Mouse (Mus musculus) liver, embryonic 11.5 days (tissue): ENCODE results near the gene Evx1. TPM values are rescaled to one million over a fixed set of nuclear protein-coding genes. Genes with fewer than 3 reads are reported as not detected.
"Not testable (repeated sequence)": the region's sequence is repeated elsewhere in the genome, so short reads cannot be mapped to it uniquely, and the experiment has no call there.

Source experiments
- ATAC-seq: fragments of 200-750 bp; cut with Nextera tagmentation; replicated peaks from 2 replicates; pipeline ENCODE4 v1.8.0; 2017; ENCODE audit warnings: moderate number of reproducible peaks, mild to moderate bottlenecking, moderate TSS enrichment, moderate library complexity; ENCODE audit not compliant: low FRiP score
- DNase-seq: peaks from one replicate; pipeline ENCODE4 v3.0.0-alpha.2; 2017; ENCODE audit warnings: low spot score
- H3K27ac ChIP-seq: fragments of 300-500 bp; sonication (generic); 2 replicates; pipeline ENCODE4 v1.5.1; 2014; ENCODE audit warnings: mild to moderate bottlenecking, low read depth, low read length, control low read depth
- H3K27me3 ChIP-seq: fragments of 300-500 bp; sonication (generic); replicated peaks from 2 replicates; pipeline ENCODE4 v1.6.1; 2014; ENCODE audit warnings: low read length, mixed read lengths; ENCODE audit not compliant: control insufficient read depth, insufficient read depth
- H3K36me3 ChIP-seq: fragments of 300-500 bp; sonication (generic); 2 replicates; pipeline ENCODE4 v1.6.1; 2014; ENCODE audit warnings: mild to moderate bottlenecking, low read length, moderate library complexity, mixed read lengths; ENCODE audit not compliant: control insufficient read depth, insufficient read depth
- H3K4me1 ChIP-seq: fragments of 300-500 bp; sonication (generic); replicated peaks from 2 replicates; pipeline ENCODE4 v1.6.1; 2014; ENCODE audit warnings: low read length, mixed read lengths; ENCODE audit not compliant: control insufficient read depth, insufficient read depth
- H3K4me2 ChIP-seq: fragments of 300-500 bp; sonication (generic); 2 replicates; pipeline ENCODE4 v1.6.1; 2014; ENCODE audit warnings: mild to moderate bottlenecking, control low read depth, moderate library complexity
- H3K4me3 ChIP-seq: fragments of 300-500 bp; sonication (generic); 2 replicates; pipeline ENCODE4 v1.5.1; 2014; ENCODE audit warnings: low read depth, low read length, control low read depth
- H3K9ac ChIP-seq: fragments of 300-500 bp; sonication (generic); 2 replicates; pipeline ENCODE4 v1.6.1; 2014; ENCODE audit warnings: low read depth, low read length, control low read depth
- H3K9me3 ChIP-seq: fragments of 300-500 bp; sonication (generic); 2 replicates; pipeline ENCODE4 v1.6.1; 2016; ENCODE audit warnings: low read length, inconsistent platforms, mixed read lengths; ENCODE audit not compliant: control insufficient read depth
- WGBS: fragments of 180-500 bp; shearing (Covaris S2); extraction: QIAGEN DNeasy Blood & Tissue Kit; methylation state at CpG from one replicate; pipeline ENCODE4 v1.1.7; 2014; 5-methylcytosine and 5-hydroxymethylcytosine counted together
- polyA plus RNA-seq: library from polyadenylated mRNA; unstranded; fragments of >200 nt; fragmentation: Nextera tagmentation; extraction: Ambion mirVana; gene quantifications from 2 replicates; pipeline ENCODE4 v1.2.1, GENCODE M21; 2014

Evx1 gene
- polyA plus RNA-seq, 1 experiment from 2014 or later = 0.12 TPM

DNA sequence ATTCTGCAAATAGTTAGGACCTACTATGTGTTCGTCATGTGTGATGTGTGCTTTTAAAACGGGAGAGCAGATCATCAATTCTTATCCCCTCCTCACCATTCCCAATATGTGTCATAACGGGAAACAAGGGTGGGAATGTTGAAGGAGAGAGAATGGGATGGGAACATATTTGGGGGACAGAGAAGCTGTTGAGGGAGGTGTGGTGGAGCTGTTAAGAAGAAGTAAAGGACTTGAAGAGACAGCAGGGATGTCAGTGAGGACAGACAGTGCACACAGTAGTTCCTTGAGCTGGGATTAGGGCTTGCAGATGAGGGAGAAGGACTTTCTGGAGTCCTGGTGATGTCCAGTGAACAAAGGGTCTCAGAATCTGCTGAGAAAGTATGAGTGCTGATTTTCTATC lies 10.8 kb downstream of the Evx1 start:
- Histone ChIP-seq H3K9me3 (no peaks in the 10 kb centered on the region), H3K4me1 (no peaks in the 10 kb centered on the region), H3K4me2 (no peak overlapping the region), H3K9ac (no peak overlapping the region), H3K36me3 (no peaks in the 10 kb centered on the region), H3K27me3 (peaks cover 61% of the 10 kb centered on the region), H3K27ac (no peak overlapping the region), H3K4me3 (no peak overlapping the region)
- WGBS = 59% methylated on average over 3 of the region's 3 CpGs
- no peak for DNase-seq
- ATAC-seq = no peak

DNA sequence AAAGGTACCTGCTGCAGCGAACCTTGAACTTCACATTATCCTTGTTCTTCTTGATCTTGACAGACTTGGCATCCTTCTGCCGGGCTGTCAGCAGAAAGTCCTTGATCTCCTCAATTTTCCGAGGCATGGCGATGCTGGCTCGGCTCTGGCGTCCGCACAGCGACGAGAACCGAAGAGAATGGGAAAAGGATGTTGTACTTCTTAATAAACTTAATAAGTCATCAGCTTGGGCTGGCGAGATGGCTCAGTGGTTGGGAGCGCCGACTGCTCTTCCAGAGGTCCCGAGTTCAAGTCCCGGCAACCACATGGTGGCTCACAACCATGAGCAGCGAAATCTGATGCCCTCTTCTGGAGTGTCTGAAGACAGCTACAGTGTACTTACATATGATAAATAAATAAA lies 33.5 kb downstream of the Evx1 start:
- H3K36me3 ChIP-seq, H3K9me3 ChIP-seq, H3K4me3 ChIP-seq, H3K27ac ChIP-seq, H3K4me2 ChIP-seq, H3K4me1 ChIP-seq, DNase-seq, H3K9ac ChIP-seq, ATAC-seq, H3K27me3 ChIP-seq: not testable (repeated sequence)
- 91% methylated on average over 16 of the region's 16 CpGs for WGBS

- ATAC-seq = no peak
- 88% methylated on average over 2 of the region's 2 CpGs for WGBS
- Histone ChIP-seq H3K9ac (no peak overlapping the region), H3K36me3 (no peaks in the 10 kb centered on the region), H3K27me3 (no peaks in the 10 kb centered on the region), H3K9me3 (no peaks in the 10 kb centered on the region), H3K4me3 (no peak overlapping the region), H3K27ac (no peak overlapping the region), H3K4me1 (no peaks in the 10 kb centered on the region), H3K4me2 (no peak overlapping the region)
- DNase-seq = no peak
These were observed 52.7 kb downstream of the Evx1 start for GRCm38 (mm10) chr6:52366021-52366420.

DNA sequence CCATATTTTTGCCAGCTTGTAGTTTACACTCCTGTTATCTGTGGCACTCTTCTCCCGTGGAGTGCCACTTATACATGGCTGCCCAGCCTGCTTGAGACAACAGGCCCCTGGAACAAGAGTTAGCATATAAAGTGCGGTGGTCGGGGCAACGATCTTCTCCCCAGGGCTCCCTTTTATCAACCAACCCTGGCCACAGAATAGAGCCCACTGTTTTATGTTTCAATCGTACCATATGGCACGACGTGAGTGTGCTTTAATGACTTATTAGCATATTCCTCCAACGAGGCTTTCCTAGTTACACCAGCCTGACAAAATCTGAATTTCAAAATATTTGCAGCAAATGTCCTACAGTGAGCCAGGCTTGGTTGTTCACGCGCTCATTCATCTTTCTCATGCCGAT lies 53.2 kb downstream of the Evx1 start:
- H3K27ac ChIP-seq = no peak overlapping the region
- no peaks in the 10 kb centered on the region for H3K4me1 ChIP-seq
- H3K4me2 ChIP-seq = no peak overlapping the region
- WGBS = 76% methylated on average over 11 of the region's 11 CpGs
- H3K27me3 ChIP-seq = no peaks in the 10 kb centered on the region
- ATAC-seq (no peak), DNase-seq (no peak)
- H3K4me3 ChIP-seq = no peak overlapping the region
- no peaks in the 10 kb centered on the region for H3K9me3 ChIP-seq
- H3K36me3 ChIP-seq = no peaks in the 10 kb centered on the region
- H3K9ac ChIP-seq = no peak overlapping the region

DNA sequence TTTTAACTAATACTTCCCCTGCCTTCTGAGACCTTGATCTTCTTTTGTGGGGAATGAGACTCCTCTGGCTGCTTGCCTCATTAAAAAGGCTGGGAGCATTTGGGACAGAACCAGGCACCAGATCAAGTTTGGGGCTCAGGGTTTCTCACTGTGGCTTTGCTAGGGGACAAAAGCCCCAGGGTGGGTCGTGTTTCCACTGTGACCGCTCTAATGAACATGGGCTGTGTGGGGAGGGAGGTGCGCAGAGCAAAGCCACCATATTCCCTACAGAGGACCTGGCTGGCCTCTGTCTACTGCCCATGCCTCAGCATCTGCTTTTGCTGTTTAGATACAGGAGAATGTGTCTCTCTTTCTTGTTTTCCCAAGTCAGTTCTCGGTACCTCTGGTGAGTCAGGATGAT lies 53.8 kb downstream of the Evx1 start:
- Histone ChIP-seq H3K9ac (no peak overlapping the region), H3K4me3 (no peak overlapping the region), H3K9me3 (no peaks in the 10 kb centered on the region), H3K4me1 (no peaks in the 10 kb centered on the region), H3K4me2 (no peak overlapping the region), H3K27me3 (no peaks in the 10 kb centered on the region), H3K27ac (no peak overlapping the region), H3K36me3 (no peaks in the 10 kb centered on the region)
- ATAC-seq (no peak), DNase-seq (no peak)
- WGBS = 80% methylated on average over 4 of the region's 4 CpGs

Other genes starting within 250 kb of the Evx1 start
- gene Hoxa1, start 155.2 kb upstream of the Evx1 start, polyA plus RNA-seq = 2.6 and 3.2 TPM in 2 replicates
- 4.3 and 4.5 TPM in 2 replicates for gene Hoxa2, start 148.7 kb upstream of the Evx1 start, polyA plus RNA-seq
- 0.60 and 1.0 TPM in 2 replicates for gene 5730596B20Rik, start 136.0 kb upstream of the Evx1 start, polyA plus RNA-seq
- 2.3 and 3.1 TPM in 2 replicates for gene Hoxa4, start 121.7 kb upstream of the Evx1 start, polyA plus RNA-seq
- gene Hoxa5, start 108.9 kb upstream of the Evx1 start, polyA plus RNA-seq = 8.0 and 9.7 TPM in 2 replicates
- 0.45 and 0.71 TPM in 2 replicates for gene Hoxa6, start 104.8 kb upstream of the Evx1 start, polyA plus RNA-seq
- gene Hoxa3, start 100.2 kb upstream of the Evx1 start, polyA plus RNA-seq = 2.8 and 2.9 TPM in 2 replicates
- gene Gm28308, start 100.2 kb upstream of the Evx1 start, polyA plus RNA-seq = not detected in 2 replicates
- 2.7 and 3.1 TPM in 2 replicates for gene Hoxa7, start 91.6 kb upstream of the Evx1 start, polyA plus RNA-seq
- gene Hoxa9, start 82.4 kb upstream of the Evx1 start, polyA plus RNA-seq = 1.8 and 2.2 TPM in 2 replicates
- gene Hoxa10, start 72.6 kb upstream of the Evx1 start, polyA plus RNA-seq = 0.91 and 2.2 TPM in 2 replicates
- gene Hoxa11, start 67.7 kb upstream of the Evx1 start, polyA plus RNA-seq = 0.18 and 0.26 TPM in 2 replicates
- 0.15 and 0.30 TPM in 2 replicates for gene Hoxa13, start 52.6 kb upstream of the Evx1 start, polyA plus RNA-seq